Mouse (Mus musculus) B cell, adult 62 days (primary cell): ENCODE measurements around the gene Gpha2. TPM values are rescaled to one million over a fixed set of nuclear protein-coding genes. Genes with fewer than 3 reads are reported as not detected.

Experiments
- total RNA-seq: library from RNA; stranded (reverse); gene quantifications from 4 replicates; pipeline ENCODE4 v1.2.4, GENCODE M21; 2023

The Gpha2 gene
- not detected in 4 replicates for total RNA-seq

DNA sequence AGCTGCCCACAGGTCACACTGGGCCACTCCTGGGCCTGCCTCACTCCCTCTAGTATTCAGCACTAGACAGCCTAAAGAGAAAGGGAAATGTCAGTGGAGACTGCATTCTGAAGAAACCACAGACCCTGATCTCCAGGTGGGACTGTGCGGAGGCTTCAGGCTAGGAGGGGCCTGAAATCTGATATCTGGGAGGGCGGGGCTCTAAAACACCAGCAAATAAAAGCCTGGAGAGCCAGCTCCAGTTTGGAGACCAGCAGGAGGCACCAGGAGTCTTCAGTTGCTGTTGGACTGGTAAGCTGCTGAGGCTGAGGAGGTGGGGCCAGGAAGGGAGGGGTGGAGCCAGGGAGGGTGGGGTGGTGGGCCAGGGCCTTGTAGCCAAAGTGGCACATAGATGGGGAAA is at the start of gene Gpha2:
Gene Gpha2 (plus strand): TSS at position 246 of the 400 bp plus-strand sequence.

DNA sequence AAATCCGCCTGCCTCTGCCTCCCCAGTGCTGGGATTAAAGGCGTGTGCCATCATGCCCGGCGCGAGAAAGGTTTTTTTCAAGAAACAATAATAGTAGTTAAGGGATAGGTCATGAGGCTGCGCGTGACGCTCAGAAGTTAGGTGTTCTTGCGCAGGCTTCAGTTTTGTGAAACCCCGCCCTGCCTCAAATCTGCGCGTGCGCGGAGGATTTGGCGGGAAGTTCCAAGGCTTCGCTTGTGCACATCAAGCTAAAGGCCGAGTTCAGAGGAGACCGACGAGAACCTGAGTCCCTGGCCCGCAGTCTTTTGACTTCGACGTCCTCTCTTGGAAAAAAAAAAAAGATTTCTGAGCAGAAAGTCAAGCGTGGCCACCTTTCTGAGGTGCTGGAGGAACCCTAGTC is 42.0 kb upstream of the Gpha2 start, which contains the start of gene Majin:
Gene Majin (plus strand): TSS at position 258 of the 400 bp plus-strand sequence.

DNA sequence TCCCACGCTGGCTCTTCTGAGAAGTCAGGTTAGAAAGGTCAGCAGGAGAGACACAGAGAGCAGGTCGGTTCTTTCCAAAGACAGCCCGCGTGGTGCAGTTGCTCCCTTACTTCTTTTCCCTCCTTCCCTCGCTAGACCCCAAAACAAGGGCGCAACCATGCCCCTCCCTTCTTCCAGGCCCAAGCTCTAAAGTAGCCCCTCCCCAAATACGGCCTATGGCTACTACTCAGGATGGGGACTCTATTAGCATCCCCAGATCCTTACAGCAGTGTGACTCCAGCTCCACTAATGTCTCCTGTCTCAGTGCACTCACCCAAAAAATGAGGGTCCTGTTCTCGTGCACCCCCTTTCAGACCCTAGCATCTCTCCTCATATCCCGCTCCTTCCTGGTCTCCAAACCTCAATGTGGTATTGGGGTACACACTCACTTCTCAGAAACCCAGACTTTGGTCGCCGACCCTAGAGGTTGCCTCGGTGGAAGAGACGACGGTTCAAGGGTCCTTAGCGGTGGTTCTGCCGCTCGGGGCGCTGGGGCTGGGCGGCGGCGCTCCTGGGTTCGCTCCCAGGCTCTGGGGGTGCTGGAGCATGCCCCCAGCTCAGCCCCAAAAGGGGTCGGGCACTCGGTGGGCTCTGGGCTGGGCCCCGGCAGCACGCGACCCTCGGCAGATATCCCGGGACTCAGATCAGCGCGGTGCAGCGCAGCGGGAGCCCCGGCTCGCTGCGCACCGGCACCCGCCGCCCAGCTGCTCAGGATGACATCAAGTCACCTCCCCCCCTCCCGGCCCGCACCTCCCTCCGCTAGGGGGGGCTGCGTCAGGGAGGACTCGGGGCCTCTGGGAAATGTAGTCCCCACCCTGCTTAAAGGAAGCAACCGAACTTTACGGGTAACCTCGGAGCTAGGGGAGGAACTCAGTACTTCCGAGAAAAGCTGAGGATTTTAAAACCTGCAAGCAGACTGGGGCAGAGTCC is 9.2 kb downstream of the Gpha2 start, which contains the start of gene Ppp2r5b:
Gene Ppp2r5b (minus strand): TSS at position 789 of the 969 bp plus-strand sequence.

DNA sequence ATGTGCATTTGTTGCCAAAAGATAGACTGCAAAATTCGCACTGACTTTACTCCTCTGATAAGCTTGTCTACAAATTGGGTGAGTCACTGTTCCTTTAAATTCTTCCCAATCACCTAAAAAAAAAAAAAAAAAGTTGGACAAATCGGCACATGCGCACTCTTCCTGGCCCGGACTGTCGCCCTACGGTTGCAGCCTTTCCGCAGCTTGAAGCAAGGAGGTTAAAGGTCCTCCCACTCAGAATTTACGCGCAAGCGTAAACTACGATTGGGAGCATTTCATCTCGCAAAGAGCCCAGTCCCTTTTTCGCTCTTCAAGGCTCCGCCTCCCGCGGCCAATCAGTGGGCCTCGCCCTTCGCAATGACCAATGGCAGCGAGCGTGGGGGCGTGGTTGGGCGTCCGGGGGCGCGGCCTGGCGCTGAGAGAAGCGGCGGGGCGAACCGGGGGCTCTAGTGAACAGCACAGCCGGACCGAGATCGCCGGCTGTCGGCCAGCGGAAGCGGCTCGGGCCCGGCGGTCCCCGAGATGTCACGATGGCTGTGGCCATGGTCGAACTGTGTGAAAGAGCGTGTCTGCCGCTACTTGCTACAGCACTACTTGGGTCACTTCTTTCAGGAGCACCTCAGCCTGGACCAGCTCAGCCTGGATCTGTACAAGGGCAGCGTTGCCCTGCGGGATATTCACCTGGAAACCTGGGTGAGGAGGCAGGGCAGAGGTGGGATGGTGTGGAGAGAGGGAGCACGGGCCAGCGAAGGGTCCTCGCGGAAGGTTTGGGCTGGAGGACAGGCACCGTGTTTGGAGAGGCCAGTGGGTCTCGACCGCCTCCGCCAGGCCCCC is 15.3 kb downstream of the Gpha2 start, which contains the start of gene Atg2a:
Gene Atg2a (plus strand): TSS at position 395 of the 834 bp plus-strand sequence.

DNA sequence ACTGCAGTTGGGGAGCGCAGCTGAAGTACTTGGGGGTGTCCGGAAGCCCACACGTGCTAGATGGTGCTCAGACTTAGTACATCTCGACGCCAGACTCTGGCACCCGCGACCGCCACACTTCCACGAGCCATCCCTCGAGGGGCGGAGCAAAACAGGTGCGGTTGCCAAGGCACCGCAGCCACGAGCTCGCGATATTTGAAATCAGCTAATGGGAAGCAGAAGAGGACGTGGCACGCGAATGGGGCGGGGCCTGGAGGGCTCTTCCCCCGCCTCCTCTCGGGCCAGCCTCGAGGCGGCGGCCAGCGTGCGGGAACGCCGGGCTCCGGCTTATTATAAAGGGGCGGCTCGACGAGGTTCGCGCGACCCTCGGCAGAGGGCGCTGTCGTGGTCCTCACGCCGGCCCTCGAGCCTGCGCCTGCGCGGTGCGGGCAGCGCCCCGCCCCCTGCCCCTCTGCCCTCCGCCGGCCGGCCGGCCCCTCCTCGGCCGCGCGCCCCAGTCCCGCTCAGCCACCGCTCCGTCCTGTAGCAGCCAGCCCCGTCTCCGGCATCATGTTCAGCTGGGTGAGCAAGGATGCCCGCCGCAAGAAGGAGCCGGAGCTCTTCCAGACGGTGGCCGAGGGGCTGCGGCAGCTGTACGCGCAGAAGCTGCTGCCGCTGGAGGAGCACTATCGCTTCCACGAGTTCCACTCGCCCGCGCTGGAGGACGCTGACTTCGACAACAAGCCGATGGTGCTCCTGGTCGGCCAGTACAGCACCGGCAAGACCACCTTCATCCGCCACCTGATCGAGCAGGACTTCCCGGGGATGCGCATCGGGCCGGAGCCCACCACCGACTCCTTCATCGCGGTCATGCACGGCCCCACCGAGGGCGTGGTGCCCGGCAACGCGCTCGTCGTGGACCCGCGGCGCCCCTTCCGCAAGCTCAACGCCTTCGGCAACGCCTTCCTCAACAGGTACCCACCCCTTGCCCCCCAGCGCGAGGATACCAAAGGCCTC is 50.5 kb downstream of the Gpha2 start, which contains the start of gene Ehd1:
Gene Ehd1 (plus strand): TSS at position 300 of the 996 bp plus-strand sequence.

Other genes starting within 250 kb of the Gpha2 start
- not detected in 4 replicates for gene Slc22a20, start 240.2 kb upstream of the Gpha2 start, total RNA-seq
- gene Capn1, start 210.5 kb upstream of the Gpha2 start, total RNA-seq, result 72.1 to 103 TPM (median 80.6 TPM) in 4 replicates
- gene Syvn1, start 179.8 kb upstream of the Gpha2 start, total RNA-seq, result 154 to 181 TPM (median 166 TPM) in 4 replicates
- gene Mrpl49, start 168.6 kb upstream of the Gpha2 start, total RNA-seq, result 15.2 to 17.2 TPM (median 15.8 TPM) in 4 replicates
- gene Fau, start 168.5 kb upstream of the Gpha2 start, total RNA-seq, result 3,352 to 3,577 TPM (median 3,439 TPM) in 4 replicates
- 10.8 to 13.2 TPM (median 12.5 TPM) in 4 replicates for gene Znhit2, start 165.2 kb upstream of the Gpha2 start, total RNA-seq
- gene Tm7sf2, start 158.0 kb upstream of the Gpha2 start, total RNA-seq, result 9.1 to 13.6 TPM (median 10.5 TPM) in 4 replicates
- 94.8 to 109 TPM (median 102 TPM) in 4 replicates for gene Vps51, start 149.1 kb upstream of the Gpha2 start, total RNA-seq
- gene Tmem262, start 146.3 kb upstream of the Gpha2 start, total RNA-seq, result not detected in 4 replicates
- not detected in 4 replicates for gene Gm28374, start 144.1 kb upstream of the Gpha2 start, total RNA-seq
- gene Zfpl1, start 141.4 kb upstream of the Gpha2 start, total RNA-seq, result 50.9 to 56.9 TPM (median 54.3 TPM) in 4 replicates
- gene Cdca5, start 141.4 kb upstream of the Gpha2 start, total RNA-seq, result 1.4 to 2.8 TPM (median 1.8 TPM) in 4 replicates
- gene AC131692.1, start 132.0 kb upstream of the Gpha2 start, total RNA-seq, result 0.81 TPM in 1 of 4 replicates, not detected in the others
- gene Naaladl1, start 120.6 kb upstream of the Gpha2 start, total RNA-seq, result not detected in 4 replicates
- 6.4 to 8.9 TPM (median 8.8 TPM) in 4 replicates for gene Sac3d1, start 107.7 kb upstream of the Gpha2 start, total RNA-seq
- gene Snx15, start 98.1 kb upstream of the Gpha2 start, total RNA-seq, result 31.0 to 37.8 TPM (median 33.7 TPM) in 4 replicates
- gene Batf2, start 85.4 kb upstream of the Gpha2 start, total RNA-seq, result not detected in 4 replicates
- 27.2 to 31.2 TPM (median 29.9 TPM) in 4 replicates for gene Arl2, start 84.8 kb upstream of the Gpha2 start, total RNA-seq
- not detected in 4 replicates for gene Majin, start 42.0 kb upstream of the Gpha2 start, total RNA-seq
- gene Ppp2r5b, start 9.5 kb downstream of the Gpha2 start, total RNA-seq, result 24.9 to 26.1 TPM (median 25.8 TPM) in 4 replicates
- gene Atg2a, start 15.3 kb downstream of the Gpha2 start, total RNA-seq, result 179 to 210 TPM (median 199 TPM) in 4 replicates
- 271 to 293 TPM (median 280 TPM) in 4 replicates for gene Ehd1, start 50.3 kb downstream of the Gpha2 start, total RNA-seq
- gene Cdc42bpg, start 80.1 kb downstream of the Gpha2 start, total RNA-seq, result 13.0 to 21.1 TPM (median 19.9 TPM) in 4 replicates
- gene Men1, start 108.6 kb downstream of the Gpha2 start, total RNA-seq, result 31.5 to 38.7 TPM (median 34.4 TPM) in 4 replicates
- 580 to 628 TPM (median 615 TPM) in 4 replicates for gene Map4k2, start 114.8 kb downstream of the Gpha2 start, total RNA-seq
- gene Sf1, start 137.3 kb downstream of the Gpha2 start, total RNA-seq, result 968 to 1,062 TPM (median 1,047 TPM) in 4 replicates
- 22.4 to 36.0 TPM (median 29.7 TPM) in 4 replicates for gene Pygm, start 158.0 kb downstream of the Gpha2 start, total RNA-seq
- 646 to 705 TPM (median 676 TPM) in 4 replicates for gene Rasgrp2, start 173.0 kb downstream of the Gpha2 start, total RNA-seq
- gene Nrxn2, start 192.4 kb downstream of the Gpha2 start, total RNA-seq, result 0.63 to 1.9 TPM (median 1.1 TPM) in 4 replicates